Mouse (Mus musculus) CH12.LX (cell line): ENCODE measurements around the gene Ppard. TPM values are rescaled to one million over a fixed set of nuclear protein-coding genes. Genes with fewer than 3 reads are reported as not detected.

Source experiments
- DNase-seq: peaks from one replicate; pipeline ENCODE4 v3.0.0-alpha.2; 2013; ENCODE audit errors: extremely low read depth
- H3K27ac ChIP-seq: 2 replicates; pipeline ENCODE4 v1.5.1; 2012; ENCODE audit warnings: low read depth, mild to moderate bottlenecking, control low read depth, moderate library complexity; ENCODE audit not compliant: insufficient read depth
- H3K27me3 ChIP-seq: replicated peaks from 2 replicates; pipeline ENCODE3; 2012; ENCODE audit warnings: inconsistent platforms
- H3K36me3 ChIP-seq, 2 experiments: replicated peaks in 1 of 2; 2 replicates each; pipeline versions ENCODE3 to v1.6.1; 2012; ENCODE audit warnings: inconsistent platforms in 1 of 2, low read length in 1 of 2, mild to moderate bottlenecking in 1 of 2, mixed read lengths in 1 of 2, moderate library complexity in 1 of 2; ENCODE audit not compliant: control insufficient read depth in 1 of 2, insufficient read depth in 1 of 2
- H3K4me1 ChIP-seq, 2 experiments: 2 replicates each; pipeline ENCODE4 v1.6.1; 2012; ENCODE audit warnings: inconsistent platforms in 1 of 2, moderate library complexity in 1 of 2; ENCODE audit not compliant: insufficient read depth in 2 of 2, control insufficient read depth in 1 of 2
- H3K4me2 ChIP-seq: 2 replicates; pipeline ENCODE4 v1.6.1; 2012; ENCODE audit warnings: low read depth, mild to moderate bottlenecking, control low read depth; ENCODE audit not compliant: poor library complexity, insufficient read depth, severe bottlenecking
- H3K4me3 ChIP-seq, 3 experiments: fragments of 150-350 bp in 1 of 3; sonication (generic) in 1 of 3; replicated peaks in 1 of 3; 2 replicates each; pipeline versions ENCODE3 to v1.5.1; 2011 to 2012; ENCODE audit warnings: low read depth in 2 of 3, low read length in 2 of 3, mild to moderate bottlenecking in 2 of 3, moderate library complexity in 2 of 3, control low read depth in 1 of 3, improper control_type of control experiment in 1 of 3, inconsistent platforms in 1 of 3, mixed read lengths in 1 of 3; ENCODE audit not compliant: poor library complexity in 1 of 3
- H3K79me2 ChIP-seq: replicated peaks from 2 replicates; pipeline ENCODE4 v1.6.1; 2012; ENCODE audit warnings: mild to moderate bottlenecking, moderate library complexity; ENCODE audit not compliant: control insufficient read depth, poor library complexity, insufficient read depth, severe bottlenecking; ENCODE audit errors: extremely low read depth
- H3K9ac ChIP-seq: 2 replicates; pipeline ENCODE4 v1.6.1; 2012; ENCODE audit warnings: low read depth, mild to moderate bottlenecking, control low read depth, moderate library complexity; ENCODE audit not compliant: insufficient read depth
- H3K9me3 ChIP-seq: replicated peaks from 2 replicates; pipeline ENCODE3; 2012; ENCODE audit warnings: low read length, inconsistent platforms, mixed read lengths
- CHD1 ChIP-seq: IDR thresholded peaks from 2 replicates; pipeline ENCODE4 v1.6.1; 2012; ENCODE audit warnings: low read depth, low read length, improper control_type of control experiment, inconsistent platforms
- CHD2 ChIP-seq: IDR thresholded peaks from 2 replicates; pipeline ENCODE4 v1.6.1; 2011; ENCODE audit warnings: low read length, improper control_type of control experiment
- E2F4 ChIP-seq: IDR thresholded peaks from 2 replicates; pipeline ENCODE4 v1.6.1; 2011; ENCODE audit warnings: low read depth, low read length, improper control_type of control experiment; ENCODE audit not compliant: insufficient replicate concordance
- EP300 ChIP-seq: IDR thresholded peaks from 2 replicates; pipeline ENCODE4 v1.6.1; 2011; ENCODE audit warnings: low read length, improper control_type of control experiment
- GABPA ChIP-seq: IDR thresholded peaks from 2 replicates; pipeline ENCODE4 v1.6.1; 2012; ENCODE audit warnings: low read depth, low read length, improper control_type of control experiment, inconsistent platforms; ENCODE audit not compliant: insufficient replicate concordance
- HCFC1 ChIP-seq: IDR thresholded peaks from 2 replicates; pipeline ENCODE4 v1.6.1; 2012; ENCODE audit warnings: low read depth, mild to moderate bottlenecking, inconsistent platforms, low read length, improper control_type of control experiment
- IRF4 ChIP-seq: IDR thresholded peaks from 2 replicates; pipeline ENCODE4 v1.6.1; 2014; ENCODE audit warnings: low read depth, mild to moderate bottlenecking, inconsistent platforms, low read length, improper control_type of control experiment
- JUN ChIP-seq: IDR thresholded peaks from 2 replicates; pipeline ENCODE4 v1.6.1; 2011; ENCODE audit warnings: low read depth, mild to moderate bottlenecking, low read length, improper control_type of control experiment, moderate library complexity; ENCODE audit not compliant: insufficient read depth
- MAFK ChIP-seq: IDR thresholded peaks from 2 replicates; pipeline ENCODE4 v1.6.1; 2011; ENCODE audit warnings: low read length, improper control_type of control experiment; ENCODE audit not compliant: insufficient replicate concordance
- MAX ChIP-seq: IDR thresholded peaks from 2 replicates; pipeline ENCODE4 v1.6.1; 2011; ENCODE audit warnings: low read length, improper control_type of control experiment
- MAZ ChIP-seq: IDR thresholded peaks from 2 replicates; pipeline ENCODE4 v1.6.1; 2012; ENCODE audit warnings: low read depth, mild to moderate bottlenecking, inconsistent platforms, low read length, improper control_type of control experiment, moderate library complexity
- MXI1 ChIP-seq: IDR thresholded peaks from 2 replicates; pipeline ENCODE4 v1.6.1; 2011; ENCODE audit warnings: mild to moderate bottlenecking, low read depth, low read length, improper control_type of control experiment
- MYC ChIP-seq: IDR thresholded peaks from 2 replicates; pipeline ENCODE4 v1.6.1; 2011; ENCODE audit warnings: low read depth, mild to moderate bottlenecking, improper control_type of control experiment, low read length
- NELFE ChIP-seq: IDR thresholded peaks from 2 replicates; pipeline ENCODE4 v1.6.1; 2011; ENCODE audit warnings: low read depth, low read length, improper control_type of control experiment
- PAX5 ChIP-seq: IDR thresholded peaks from 2 replicates; pipeline ENCODE4 v1.6.1; 2012; ENCODE audit warnings: low read length, inconsistent platforms, mixed read lengths
- RAD21 ChIP-seq: IDR thresholded peaks from 2 replicates; pipeline ENCODE4 v1.6.1; 2011; ENCODE audit warnings: low read depth, mild to moderate bottlenecking, low read length, improper control_type of control experiment, moderate library complexity
- SIN3A ChIP-seq: IDR thresholded peaks from 2 replicates; pipeline ENCODE4 v1.6.1; 2012; ENCODE audit warnings: low read length, improper control_type of control experiment, inconsistent platforms
- SMC3 ChIP-seq: IDR thresholded peaks from 2 replicates; pipeline ENCODE4 v1.6.1; 2011; ENCODE audit warnings: low read depth, low read length, improper control_type of control experiment
- UBTF ChIP-seq: IDR thresholded peaks from 2 replicates; pipeline ENCODE4 v1.6.1; 2012; ENCODE audit warnings: low read depth, mild to moderate bottlenecking, inconsistent platforms, low read length, improper control_type of control experiment, moderate library complexity
- USF2 ChIP-seq: conservative IDR thresholded peaks from 2 replicates; pipeline ENCODE4 v1.6.1; 2011; ENCODE audit warnings: low read depth, low read length, improper control_type of control experiment
- ZC3H11A ChIP-seq: IDR thresholded peaks from 2 replicates; pipeline ENCODE4 v1.6.1; 2012; ENCODE audit warnings: low read depth, mild to moderate bottlenecking, inconsistent platforms, low read length, improper control_type of control experiment
- ZKSCAN1 ChIP-seq: IDR thresholded peaks from 2 replicates; pipeline ENCODE4 v1.6.1; 2012; ENCODE audit warnings: low read depth, inconsistent platforms, low read length, improper control_type of control experiment, borderline replicate concordance
- ZMIZ1 ChIP-seq: IDR thresholded peaks from 2 replicates; pipeline ENCODE4 v1.6.1; 2012; ENCODE audit warnings: low read depth, mild to moderate bottlenecking, inconsistent platforms, low read length, improper control_type of control experiment
- dilution Hi-C: fragments of 300-500 bp; cut with MboI; formaldehyde crosslinking; loops from 2 replicates; pipeline ENCODE4 v1.14.3; 2020; ENCODE audit warnings: low sequenced_read_pairs; ENCODE audit not compliant: extremely low pct_unique_long_range_greater_than_20kb, extremely low pct_ligation_motif_present
- in situ Hi-C: fragments of 300-500 bp; cut with MboI; formaldehyde crosslinking; loops from 3 replicates; pipeline ENCODE4 v1.14.3; 2019; ENCODE audit warnings: low sequenced_read_pairs, low pct_ligation_motif_present, low pct_unique_long_range_greater_than_20kb, mixed read lengths
- polyA plus RNA-seq: library from polyadenylated mRNA; unstranded; fragments of >175 nt; gene quantifications from 2 replicates; pipeline ENCODE4 v1.2.1, GENCODE M21; 2012; ENCODE audit warnings: low read depth; ENCODE audit not compliant: insufficient read length
- total RNA-seq, 2 experiments: library from RNA; depleted of rRNA; stranded (reverse); fragments of 300-350 nt in 1 of 2; fragments of >200 nt in 1 of 2; gene quantifications; 2 replicates each; pipeline ENCODE4 v1.2.3; 2012 to 2014

Ppard gene
- total and polyA plus RNA-seq, 3 experiments, result 2.9 to 15.5 (median 7.3) TPM

DNA sequence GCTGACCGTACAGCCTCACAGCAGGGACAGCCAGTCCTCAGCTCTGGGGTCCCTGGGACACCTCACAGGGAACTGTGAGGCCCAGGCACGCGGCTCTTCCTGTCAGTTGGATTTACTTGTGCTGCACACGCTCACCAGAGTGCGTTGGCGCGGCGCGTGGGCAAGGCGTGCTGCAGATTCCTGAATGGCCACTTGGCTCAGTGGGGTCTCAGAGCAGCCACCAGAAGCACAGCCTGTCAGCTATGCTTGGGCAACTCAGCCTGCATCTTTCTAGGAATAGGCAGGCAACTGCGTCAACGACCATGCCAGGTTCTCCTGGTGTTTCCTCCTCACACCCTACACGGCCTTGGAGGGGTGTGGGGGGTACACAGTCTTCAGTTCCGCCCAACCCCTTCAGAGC is 44.7 kb downstream of the Ppard start:
- no peaks in the 10 kb centered on the region for H3K27me3 ChIP-seq
- H3K9me3 ChIP-seq, result peaks cover 4% of the 10 kb centered on the region
- dilution Hi-C loops, result no loop called here
- no peak overlapping the region for H3K9ac ChIP-seq
- H3K4me3 ChIP-seq, result no peak overlapping the region
- H3K79me2 ChIP-seq, result no peaks in the 10 kb centered on the region
- peaks cover 6 to 46% of the 10 kb centered on the region in 2 experiments for H3K36me3 ChIP-seq
- H3K4me1 ChIP-seq, result peaks cover 32 to 67% of the 10 kb centered on the region in 2 experiments
- TF ChIP-seq PAX5 (no peak), UBTF (no peak), MAZ (no peak), CHD1 (no peak), HCFC1 (no peak), SIN3A (no peak), USF2 (no peak), ZC3H11A (no peak), ZMIZ1 (no peak), ZKSCAN1 (no peak), JUN (no peak), EP300 (no peak), IRF4 (no peak), E2F4 (no peak), MAFK (no peak), RAD21 (no peak)
- TF ChIP-seq, all 38 proteins: peak for 0
- H3K4me2 ChIP-seq, result no peak overlapping the region
- in situ Hi-C loops, result no loop called here
- DNase-seq, result no peak
- H3K27ac ChIP-seq, result no peak overlapping the region

DNA sequence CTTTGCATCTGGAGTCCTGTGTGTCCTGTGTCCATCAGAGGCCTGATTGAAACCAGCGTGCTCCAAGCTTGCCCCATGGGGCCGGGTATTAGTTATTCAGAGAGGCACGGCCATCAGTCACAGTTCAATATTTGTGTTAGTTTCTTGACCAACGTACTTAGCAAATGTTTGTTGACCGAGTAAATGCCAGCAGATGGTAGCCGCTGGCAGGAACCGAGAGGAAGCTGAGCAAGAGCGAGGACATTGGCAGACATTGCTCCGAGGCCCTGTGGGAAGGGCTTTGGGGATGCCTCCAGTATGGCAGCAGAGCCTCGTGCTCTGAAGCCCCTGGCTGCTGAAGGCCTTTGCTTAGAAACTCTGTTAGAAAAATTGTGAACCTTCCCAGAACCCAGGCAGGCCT is 45.2 kb downstream of the Ppard start:
- DNase-seq, result no peak
- peaks cover 6 to 42% of the 10 kb centered on the region in 2 experiments for H3K36me3 ChIP-seq
- peaks cover 36 to 72% of the 10 kb centered on the region in 2 experiments for H3K4me1 ChIP-seq
- no peak overlapping the region for H3K4me3 ChIP-seq
- no peak overlapping the region for H3K4me2 ChIP-seq
- peaks cover 4% of the 10 kb centered on the region for H3K9me3 ChIP-seq
- dilution Hi-C loops (no loop called here), in situ Hi-C loops (no loop called here)
- no peaks in the 10 kb centered on the region for H3K27me3 ChIP-seq
- no peaks in the 10 kb centered on the region for H3K79me2 ChIP-seq
- H3K27ac ChIP-seq, result no peak overlapping the region
- no peak overlapping the region for H3K9ac ChIP-seq
- TF ChIP-seq MYC (no peak), SMC3 (no peak), MAZ (no peak), MAX (no peak), HCFC1 (no peak), MXI1 (no peak), CHD2 (no peak), NELFE (no peak), CHD1 (no peak), GABPA (no peak)
